Mouse (Mus musculus) myocyte (in vitro differentiated cells): ENCODE results near the gene Egfl7. TPM values are rescaled to one million over a fixed set of nuclear protein-coding genes. Genes with fewer than 3 reads are reported as not detected.
A peak's percentile ranks its signal among the peaks of the same experiment; 100 is the strongest.

Experiments
- H3K27me3 ChIP-seq: one replicate; pipeline ENCODE4 v1.6.1; 2011; ENCODE audit not compliant: control insufficient read depth, insufficient read depth, insufficient read length
- H3K36me3 ChIP-seq: one replicate; pipeline ENCODE4 v1.6.1; 2011; ENCODE audit not compliant: control insufficient read depth, insufficient read depth
- H3K4me2 ChIP-seq: one replicate; pipeline ENCODE4 v1.6.1; 2011; ENCODE audit warnings: low read depth, control low read depth
- H3K4me3 ChIP-seq: one replicate; pipeline ENCODE4 v1.5.1; 2011; ENCODE audit warnings: mild to moderate bottlenecking, control low read depth, moderate library complexity
- H3K79me2 ChIP-seq: one replicate; pipeline ENCODE4 v1.6.1; 2011; ENCODE audit not compliant: control insufficient read depth, insufficient read depth
- H3ac ChIP-seq: one replicate; pipeline ENCODE4 v1.6.1; 2011; ENCODE audit not compliant: control insufficient read depth, insufficient read length
- CEBPB ChIP-seq: IDR thresholded peaks from 2 replicates; pipeline ENCODE4 v1.6.1; 2011; ENCODE audit warnings: mild to moderate bottlenecking, moderate library complexity; ENCODE audit not compliant: poor library complexity, insufficient read depth, severe bottlenecking
- E2F4 ChIP-seq: IDR thresholded peaks from one replicate; pipeline ENCODE4 v1.6.1; 2011; ENCODE audit warnings: mild to moderate bottlenecking, control low read depth, moderate library complexity; ENCODE audit not compliant: insufficient read depth
- MAX ChIP-seq: IDR thresholded peaks from one replicate; pipeline ENCODE4 v1.6.1; 2011; ENCODE audit warnings: low read depth, mild to moderate bottlenecking, control low read depth
- MYOD1 ChIP-seq, 3 experiments: IDR thresholded peaks; one replicate each; pipeline ENCODE4 v1.6.1; 2011; ENCODE audit warnings: control low read depth in 2 of 3, low read depth in 2 of 3, mild to moderate bottlenecking in 2 of 3, moderate library complexity in 1 of 3; ENCODE audit not compliant: insufficient read length in 2 of 3, control insufficient read depth in 1 of 3
- MYOG ChIP-seq, 3 experiments: IDR thresholded peaks; one replicate each; pipeline ENCODE4 v1.6.1; 2011; ENCODE audit warnings: control low read depth in 2 of 3, low read depth in 2 of 3, mild to moderate bottlenecking in 2 of 3; ENCODE audit not compliant: insufficient read length in 2 of 3, control insufficient read depth in 1 of 3, insufficient read depth in 1 of 3
- POLR2A ChIP-seq: IDR thresholded peaks from one replicate; pipeline ENCODE4 v1.6.1; 2011; ENCODE audit warnings: low read depth, mild to moderate bottlenecking, control low read depth, moderate library complexity; ENCODE audit not compliant: insufficient read length
- POLR2AphosphoS2 ChIP-seq: IDR thresholded peaks from one replicate; pipeline ENCODE4 v1.6.1; 2011; ENCODE audit warnings: low read depth, control low read depth; ENCODE audit not compliant: insufficient read length
- REST ChIP-seq: IDR thresholded peaks from one replicate; pipeline ENCODE4 v1.6.1; 2011; ENCODE audit warnings: mild to moderate bottlenecking, control low read depth, moderate library complexity; ENCODE audit not compliant: insufficient read depth, insufficient read length
- SRF ChIP-seq: IDR thresholded peaks from one replicate; pipeline ENCODE4 v1.6.1; 2011; ENCODE audit warnings: low read depth; ENCODE audit not compliant: control insufficient read depth, insufficient read length
- TCF12 ChIP-seq: IDR thresholded peaks from one replicate; pipeline ENCODE4 v1.6.1; 2011; ENCODE audit warnings: mild to moderate bottlenecking, control low read depth; ENCODE audit not compliant: poor library complexity, insufficient read depth, severe bottlenecking
- TCF3 ChIP-seq: IDR thresholded peaks from one replicate; pipeline ENCODE4 v1.6.1; 2011; ENCODE audit warnings: low read depth, control low read depth; ENCODE audit not compliant: insufficient read length
- USF1 ChIP-seq: IDR thresholded peaks from one replicate; pipeline ENCODE4 v1.6.1; 2011; ENCODE audit warnings: low read depth, mild to moderate bottlenecking, control low read depth, moderate library complexity
- polyA plus RNA-seq: library from polyadenylated mRNA; unstranded; fragments of >200 nt; fragmentation: generic; extraction: Trizol; gene quantifications from one replicate; pipeline ENCODE4 v1.2.1, GENCODE M21; 2012; ENCODE audit warnings: missing spikeins

Egfl7 gene
- polyA plus RNA-seq, 1 experiment = 2.7 TPM

- no peaks in the 10 kb centered on the region for H3K36me3 ChIP-seq
- peaks cover 4% of the 10 kb centered on the region for H3K27me3 ChIP-seq
- TF ChIP-seq MYOG (IDR thresholded peaks at IDR 0.05; ENCODE audit: control insufficient read depth in 1 of 3, insufficient read depth in 1 of 3, insufficient read length in 2 of 3, low read depth in 2 of 3) (peak; percentile 37 to 94 (median 90)), USF1 (no peak), SRF (no peak), TCF12 (peak; percentile 37), POLR2AphosphoS2 (no peak), POLR2A (no peak), E2F4 (no peak), TCF3 (peak; percentile 52), MAX (no peak), CEBPB (no peak), MYOD1 (IDR thresholded peaks at IDR 0.05; ENCODE audit: control insufficient read depth in 1 of 3, insufficient read length in 2 of 3, low read depth in 2 of 3) (peak; percentile 32 to 92 (median 90)), REST (no peak)
- no peak overlapping the region for H3ac ChIP-seq
- H3K4me3 ChIP-seq = no peak overlapping the region
- H3K79me2 ChIP-seq = no peaks in the 10 kb centered on the region
- H3K4me2 ChIP-seq = peak overlapping the region; percentile 67
These were observed 6.4 kb upstream of the Egfl7 start for GRCm38 (mm10) chr2:26573396-26573795.

DNA sequence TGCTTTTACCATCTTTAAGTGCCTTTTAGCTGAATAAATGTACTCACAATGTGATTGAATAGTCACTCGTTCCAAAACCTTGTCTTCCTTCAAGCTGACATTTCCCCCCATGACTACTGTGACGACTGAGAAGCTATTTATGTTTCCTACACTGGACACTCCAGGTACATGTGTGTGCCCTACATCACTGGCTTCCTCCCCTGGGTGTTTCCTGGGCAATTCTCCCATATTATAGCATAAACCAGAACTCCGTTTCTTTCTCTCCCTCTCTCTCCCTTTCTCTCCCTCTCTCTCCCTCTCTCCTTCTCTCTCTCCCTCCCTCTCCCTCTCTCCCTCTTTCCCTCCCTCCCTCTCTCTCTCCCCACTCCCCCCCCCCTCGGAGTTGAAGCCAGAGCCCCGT lies 6.0 kb upstream of the Egfl7 start:
- Histone ChIP-seq H3K36me3 (no peaks in the 10 kb centered on the region), H3K79me2 (no peaks in the 10 kb centered on the region), H3K27me3 (no peaks in the 10 kb centered on the region), H3K4me3 (no peak overlapping the region), H3ac (no peak overlapping the region), H3K4me2 (peak overlapping the region; percentile 67)
- TF ChIP-seq POLR2A (no peak), MYOG (IDR thresholded peaks at IDR 0.05; ENCODE audit: control insufficient read depth in 1 of 3, insufficient read depth in 1 of 3, insufficient read length in 2 of 3, low read depth in 2 of 3) (no peak), USF1 (no peak), MYOD1 (IDR thresholded peaks at IDR 0.05; ENCODE audit: control insufficient read depth in 1 of 3, insufficient read length in 2 of 3, low read depth in 2 of 3) (no peak), MAX (no peak), SRF (no peak), TCF12 (no peak), CEBPB (no peak), REST (no peak), POLR2AphosphoS2 (no peak), E2F4 (no peak), TCF3 (no peak)

GRCm38 (mm10) chr2:26574862-26575261 lies 5.0 kb upstream of the Egfl7 start:
- Histone ChIP-seq H3K27me3 (no peaks in the 10 kb centered on the region), H3K4me3 (no peak overlapping the region), H3K79me2 (no peaks in the 10 kb centered on the region), H3K36me3 (no peaks in the 10 kb centered on the region), H3ac (no peak overlapping the region), H3K4me2 (no peak overlapping the region)
- no peak for TF ChIP-seq USF1
- no peak for TF ChIP-seq MAX
- TF ChIP-seq E2F4 = no peak
- no peak for TF ChIP-seq SRF
- no peak for TF ChIP-seq REST

- Histone ChIP-seq H3ac (no peak overlapping the region), H3K27me3 (no peaks in the 10 kb centered on the region), H3K4me2 (no peak overlapping the region), H3K79me2 (no peaks in the 10 kb centered on the region), H3K36me3 (no peaks in the 10 kb centered on the region), H3K4me3 (no peak overlapping the region)
- no peak for TF ChIP-seq POLR2A
These were observed 4.4 kb upstream of the Egfl7 start for GRCm38 (mm10) chr2:26575378-26575777.

GRCm38 (mm10) chr2:26575865-26576264 lies 3.9 kb upstream of the Egfl7 start:
- H3K27me3 ChIP-seq = no peaks in the 10 kb centered on the region
- no peak for TF ChIP-seq CEBPB
- TF ChIP-seq USF1 = no peak
- no peak for TF ChIP-seq MAX
- TF ChIP-seq MYOG (IDR thresholded peaks at IDR 0.05; ENCODE audit: control insufficient read depth in 1 of 3, insufficient read depth in 1 of 3, insufficient read length in 2 of 3, low read depth in 2 of 3) = no peak
- no peak for TF ChIP-seq TCF3
- no peak for TF ChIP-seq MYOD1 (IDR thresholded peaks at IDR 0.05; ENCODE audit: control insufficient read depth in 1 of 3, insufficient read length in 2 of 3, low read depth in 2 of 3)
- TF ChIP-seq SRF = no peak
- TF ChIP-seq POLR2A = no peak
- no peak for TF ChIP-seq E2F4
- TF ChIP-seq TCF12 = no peak
- TF ChIP-seq REST = no peak
- TF ChIP-seq POLR2AphosphoS2 = no peak
- H3K4me3 ChIP-seq = no peak overlapping the region
- H3K79me2 ChIP-seq = no peaks in the 10 kb centered on the region
- no peaks in the 10 kb centered on the region for H3K36me3 ChIP-seq
- H3K4me2 ChIP-seq = no peak overlapping the region
- H3ac ChIP-seq = no peak overlapping the region
